Mouse (Mus musculus) neural tube, embryonic 14.5 days (tissue): ENCODE measurements at regions not wholly inside any gene's neighbourhood (a gene's known extent, or its start where the extent isn't known, plus 50 kb on each side); places are given as distances from the start of the nearest gene placed in this dataset.

Source experiments
- ATAC-seq: fragments of 200-750 bp; cut with Nextera tagmentation; 2 replicates; pipeline ENCODE4 v1.8.0; 2017; ENCODE audit warnings: low read depth, mild to moderate bottlenecking, moderate TSS enrichment, moderate library complexity
- H3K27ac ChIP-seq: fragments of 300-500 bp; sonication (generic); 2 replicates; pipeline ENCODE4 v1.5.1; 2014; ENCODE audit warnings: low read depth, mild to moderate bottlenecking, control low read depth, low read length, moderate library complexity, mixed read lengths
- H3K27me3 ChIP-seq: fragments of 300-500 bp; sonication (generic); 2 replicates; pipeline ENCODE4 v1.6.1; 2014; ENCODE audit warnings: low read length; ENCODE audit not compliant: control insufficient read depth, insufficient read depth
- H3K36me3 ChIP-seq: fragments of 300-500 bp; sonication (generic); 2 replicates; pipeline ENCODE4 v1.6.1; 2014; ENCODE audit warnings: low read length, mixed read lengths; ENCODE audit not compliant: control insufficient read depth, insufficient read depth
- H3K4me1 ChIP-seq: fragments of 300-500 bp; sonication (generic); 2 replicates; pipeline ENCODE4 v1.6.1; 2014; ENCODE audit warnings: low read length; ENCODE audit not compliant: control insufficient read depth, insufficient read depth
- H3K4me2 ChIP-seq: fragments of 300-500 bp; sonication (generic); 2 replicates; pipeline ENCODE4 v1.6.1; 2014; ENCODE audit warnings: mild to moderate bottlenecking, low read depth, low read length, control low read depth
- H3K4me3 ChIP-seq: fragments of 300-500 bp; sonication (generic); 2 replicates; pipeline ENCODE4 v1.5.1; 2014; ENCODE audit warnings: low read depth, low read length, control low read depth, mixed read lengths
- H3K9ac ChIP-seq: fragments of 300-500 bp; sonication (generic); replicated peaks from 2 replicates; pipeline ENCODE4 v1.6.1; 2014; ENCODE audit warnings: low read depth, mild to moderate bottlenecking, control low read depth, low read length, mixed read lengths
- H3K9me3 ChIP-seq: fragments of 300-500 bp; sonication (generic); 2 replicates; pipeline ENCODE4 v1.6.1; 2016; ENCODE audit warnings: low read length; ENCODE audit not compliant: control insufficient read depth
- WGBS: fragments of 180-500 bp; shearing (Covaris S2); extraction: QIAGEN DNeasy Blood & Tissue Kit; methylation state at CpG from one replicate; pipeline ENCODE4 v1.1.7; 2014; 5-methylcytosine and 5-hydroxymethylcytosine counted together

- Histone ChIP-seq H3K9ac (no peak overlapping the region), H3K4me1 (no peaks in the 10 kb centered on the region; the same call in 1 of the 2 replicates), H3K4me3 (no peak overlapping the region), H3K27ac (no peak overlapping the region; the same call in 1 of the 2 replicates), H3K4me2 (no peak overlapping the region), H3K36me3 (no peaks in the 10 kb centered on the region), H3K27me3 (no peaks in the 10 kb centered on the region), H3K9me3 (no peaks in the 10 kb centered on the region)
- peak; percentile 93 for ATAC-seq
- WGBS: 40% methylated on average over 5 of the region's 5 CpGs
Measured at GRCm38 (mm10) chr2:47834055-47834799, 979.7 kb upstream of the Acvr2a start.

- H3K9me3 ChIP-seq: no peaks in the 10 kb centered on the region
- H3K4me3 ChIP-seq: no peak overlapping the region
- H3K9ac ChIP-seq: no peak overlapping the region
- WGBS: 83% methylated on average over 3 of the region's 3 CpGs
- H3K4me2 ChIP-seq: no peak overlapping the region
- no peaks in the 10 kb centered on the region for H3K36me3 ChIP-seq
- no peaks in the 10 kb centered on the region for H3K27me3 ChIP-seq
- peak; percentile 31; the same call in 1 of the 2 replicates for ATAC-seq
- H3K4me1 ChIP-seq: no peaks in the 10 kb centered on the region
- H3K27ac ChIP-seq: no peak overlapping the region
Measured at GRCm38 (mm10) chr2:47857229-47857628, 956.7 kb upstream of the Acvr2a start.

GRCm38 (mm10) chr2:47862446-47862845 lies 951.5 kb upstream of the Acvr2a start:
- H3K27me3 ChIP-seq: no peaks in the 10 kb centered on the region
- no peaks in the 10 kb centered on the region for H3K4me1 ChIP-seq
- no peak overlapping the region for H3K9ac ChIP-seq
- WGBS: 89% methylated on average over 1 of the region's 1 CpGs
- no peak overlapping the region for H3K4me3 ChIP-seq
- no peaks in the 10 kb centered on the region for H3K36me3 ChIP-seq
- ATAC-seq: no peak
- H3K27ac ChIP-seq: no peak overlapping the region
- no peaks in the 10 kb centered on the region for H3K9me3 ChIP-seq
- no peak overlapping the region for H3K4me2 ChIP-seq

GRCm38 (mm10) chr2:47878002-47878401 lies 935.9 kb upstream of the Acvr2a start:
- Histone ChIP-seq H3K36me3 (no peaks in the 10 kb centered on the region), H3K9ac (no peak overlapping the region), H3K4me2 (no peak overlapping the region), H3K27ac (no peak overlapping the region), H3K4me3 (no peak overlapping the region), H3K27me3 (no peaks in the 10 kb centered on the region), H3K4me1 (no peaks in the 10 kb centered on the region), H3K9me3 (no peaks in the 10 kb centered on the region)
- WGBS: 81% methylated on average over 2 of the region's 2 CpGs
- ATAC-seq: no peak

GRCm38 (mm10) chr2:47879071-47879470 lies 934.8 kb upstream of the Acvr2a start:
- 91% methylated on average over 2 of the region's 2 CpGs for WGBS
- H3K27ac ChIP-seq: no peak overlapping the region

GRCm38 (mm10) chr2:47879796-47880195 lies 934.1 kb upstream of the Acvr2a start:
- Histone ChIP-seq H3K27me3 (no peaks in the 10 kb centered on the region), H3K27ac (no peak overlapping the region), H3K9ac (no peak overlapping the region), H3K4me2 (no peak overlapping the region), H3K36me3 (no peaks in the 10 kb centered on the region), H3K4me1 (no peaks in the 10 kb centered on the region), H3K9me3 (no peaks in the 10 kb centered on the region), H3K4me3 (no peak overlapping the region)
- WGBS: 97% methylated on average over 1 of the region's 1 CpGs
- no peak for ATAC-seq

More at GRCm38 (mm10) chr2:47879071-47879470, 934.8 kb upstream of the Acvr2a start:
- Histone ChIP-seq H3K9ac (no peak overlapping the region), H3K9me3 (no peaks in the 10 kb centered on the region), H3K4me1 (no peaks in the 10 kb centered on the region), H3K36me3 (no peaks in the 10 kb centered on the region), H3K27me3 (no peaks in the 10 kb centered on the region), H3K4me3 (no peak overlapping the region), H3K4me2 (no peak overlapping the region)
- no peak for ATAC-seq

GRCm38 (mm10) chr2:47888166-47888565 lies 925.7 kb upstream of the Acvr2a start:
- Histone ChIP-seq H3K9ac (no peak overlapping the region), H3K9me3 (no peaks in the 10 kb centered on the region), H3K36me3 (no peaks in the 10 kb centered on the region), H3K27me3 (no peaks in the 10 kb centered on the region), H3K4me2 (no peak overlapping the region), H3K27ac (no peak overlapping the region), H3K4me1 (no peaks in the 10 kb centered on the region), H3K4me3 (no peak overlapping the region)
- no peak for ATAC-seq
- 17% methylated on average over 1 of the region's 1 CpGs for WGBS

- H3K9ac ChIP-seq: no peak overlapping the region
- no peak overlapping the region for H3K4me3 ChIP-seq
- H3K36me3 ChIP-seq: no peaks in the 10 kb centered on the region
- H3K27me3 ChIP-seq: no peaks in the 10 kb centered on the region
- ATAC-seq: no peak
- 40% methylated on average over 1 of the region's 1 CpGs for WGBS
- no peaks in the 10 kb centered on the region for H3K4me1 ChIP-seq
- no peak overlapping the region for H3K4me2 ChIP-seq
- H3K27ac ChIP-seq: no peak overlapping the region
- no peaks in the 10 kb centered on the region for H3K9me3 ChIP-seq
Measured at GRCm38 (mm10) chr2:47891366-47891765, 922.5 kb upstream of the Acvr2a start.

GRCm38 (mm10) chr2:47892879-47893278 lies 921.0 kb upstream of the Acvr2a start:
- Histone ChIP-seq H3K4me2 (no peak overlapping the region), H3K36me3 (no peaks in the 10 kb centered on the region), H3K27ac (no peak overlapping the region), H3K4me1 (no peaks in the 10 kb centered on the region), H3K27me3 (no peaks in the 10 kb centered on the region), H3K9me3 (no peaks in the 10 kb centered on the region), H3K4me3 (no peak overlapping the region), H3K9ac (no peak overlapping the region)
- WGBS: 79% methylated on average over 2 of the region's 2 CpGs
- ATAC-seq: no peak
